Mouse (Mus musculus) liver (tissue): ENCODE results near the gene Ehd1.

ENCODE experiments used
- DNase-seq: peaks from one replicate; pipeline ENCODE4 v3.0.0-alpha.2; 2020; ENCODE audit warnings: mixed read lengths

Ehd1 gene

DNA sequence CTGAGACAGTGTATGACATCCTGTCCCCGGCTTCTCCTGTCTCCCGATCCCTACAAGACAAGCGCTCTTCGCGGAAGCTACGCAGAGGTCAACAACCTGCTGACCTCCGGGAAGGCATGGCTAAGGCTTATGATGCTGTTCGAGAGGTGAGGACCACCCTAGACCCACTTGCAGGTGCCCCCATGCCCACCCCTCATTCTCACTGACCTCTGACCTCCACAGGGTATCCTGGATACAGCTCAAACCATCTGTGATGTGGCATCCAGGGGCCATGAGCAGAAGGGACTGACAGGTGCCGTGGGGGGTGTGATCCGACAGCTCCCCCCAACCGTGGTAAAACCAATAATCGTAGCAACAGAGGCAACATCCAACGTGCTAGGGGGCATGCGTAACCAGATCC is 15.1 kb upstream of the Ehd1 start:
- DNase-seq = no peak

DNA sequence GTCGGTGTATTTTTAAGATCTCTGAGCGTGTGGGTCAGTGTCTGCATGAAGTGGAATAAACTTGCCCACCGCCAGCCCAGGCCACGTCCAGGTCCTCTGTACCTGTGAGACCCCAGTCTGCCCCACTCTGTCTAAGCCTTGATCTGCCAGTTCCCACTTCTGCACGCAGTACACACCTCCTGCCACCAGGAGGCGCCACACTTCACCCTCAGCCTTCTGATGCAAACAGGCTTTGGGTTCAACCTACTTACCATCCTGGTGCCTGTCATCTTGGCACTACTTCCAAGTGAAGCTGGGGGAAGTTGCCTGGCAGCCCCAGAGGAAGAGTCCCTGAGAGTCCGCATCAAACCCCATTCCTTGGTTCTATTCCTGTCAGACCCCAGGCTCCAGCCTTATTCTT is 14.3 kb upstream of the Ehd1 start:
- DNase-seq = peak; percentile 78

DNA sequence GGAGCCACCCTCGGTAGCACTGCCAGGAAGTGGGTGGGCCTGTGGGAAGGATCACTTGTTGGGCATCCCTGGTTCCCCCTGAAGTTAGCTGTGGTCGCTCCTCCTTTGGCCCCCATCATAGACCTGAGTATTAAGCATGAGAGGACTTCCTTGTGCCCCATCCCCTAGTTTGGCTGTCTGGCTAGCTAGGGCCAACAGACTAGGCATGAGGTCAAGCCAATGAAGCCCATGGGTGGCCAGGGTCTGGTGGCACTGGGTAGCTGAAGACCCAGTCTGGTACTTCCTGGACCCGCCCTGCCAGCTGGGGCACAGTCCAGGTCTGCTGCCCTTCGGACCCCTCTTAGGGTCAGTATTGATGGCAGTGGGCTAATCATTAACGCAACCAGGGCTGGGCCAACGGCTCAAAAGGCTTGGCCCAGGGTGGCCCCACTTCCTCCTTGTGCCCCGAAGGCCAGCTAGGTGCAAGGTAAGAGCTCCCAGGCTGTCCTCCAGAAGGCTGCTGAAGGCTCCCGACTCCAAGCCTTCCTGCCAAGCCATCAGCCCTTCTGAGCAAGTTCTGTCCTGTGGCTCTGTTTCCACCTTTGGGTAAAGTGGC is 13.6 kb upstream of the Ehd1 start:
- DNase-seq = peak; percentile 52

DNA sequence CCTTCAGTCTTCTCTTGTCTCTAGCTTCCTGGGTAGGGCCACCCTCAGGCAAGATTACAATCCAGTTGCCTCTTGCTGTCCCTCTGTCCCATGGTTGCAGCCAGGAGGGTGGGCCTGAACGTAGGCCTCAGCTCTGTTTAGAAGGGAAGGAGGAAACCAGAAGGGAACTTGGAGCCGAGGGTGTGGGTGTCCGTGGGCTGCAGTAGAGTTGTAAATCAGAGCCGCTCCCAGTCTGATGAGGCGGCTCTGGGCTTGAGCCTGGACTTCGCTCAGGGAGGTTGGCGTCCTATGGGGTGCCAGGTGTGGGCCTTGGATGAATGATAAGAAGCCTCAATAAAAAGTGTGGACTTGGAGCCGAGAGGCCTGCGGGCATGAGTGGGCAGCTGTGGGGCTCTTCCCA is 12.3 kb upstream of the Ehd1 start:
- DNase-seq = no peak

DNA sequence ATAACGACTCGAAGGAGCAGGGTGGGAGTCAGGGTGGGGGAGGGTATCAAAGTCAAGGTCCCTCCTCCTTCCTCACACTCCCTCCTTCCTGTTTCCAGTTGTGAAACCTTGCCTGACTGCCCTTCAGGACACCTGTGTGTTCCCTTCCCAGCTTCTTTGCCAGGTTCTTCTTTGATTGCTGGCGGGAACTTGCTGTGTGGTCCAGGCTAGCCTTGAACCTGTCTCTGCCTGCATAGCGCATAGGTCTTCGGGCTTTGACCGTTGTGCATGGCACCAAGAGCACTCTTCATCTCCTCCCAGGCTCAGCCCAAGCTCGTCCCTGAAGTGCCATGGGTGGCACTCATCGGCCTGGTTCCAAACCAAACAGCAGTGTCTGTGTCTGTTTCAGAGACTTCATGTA is 11.6 kb upstream of the Ehd1 start:
- DNase-seq = no peak

DNA sequence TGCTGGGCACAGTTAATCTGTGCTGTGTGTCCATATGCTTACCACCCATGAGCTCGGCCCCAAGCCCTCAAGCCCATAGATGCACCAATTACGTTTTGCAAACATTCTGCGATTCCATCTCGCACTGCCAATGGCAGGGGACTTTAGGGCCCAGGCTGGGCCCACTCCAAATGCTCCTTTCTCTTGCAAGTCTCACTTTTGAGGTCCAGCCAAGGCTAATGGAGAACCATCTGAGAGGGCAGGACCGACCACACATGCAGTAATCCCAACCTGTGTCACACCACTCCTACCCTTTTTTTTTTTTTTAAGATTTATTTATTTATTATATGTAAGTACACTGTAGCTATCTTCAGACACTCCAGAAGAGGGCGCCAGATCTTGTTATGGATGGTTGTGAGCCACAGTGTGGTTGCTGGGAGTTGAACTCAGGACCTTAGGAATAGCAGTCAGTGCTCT is 10.8 kb upstream of the Ehd1 start:
- no peak for DNase-seq

DNA sequence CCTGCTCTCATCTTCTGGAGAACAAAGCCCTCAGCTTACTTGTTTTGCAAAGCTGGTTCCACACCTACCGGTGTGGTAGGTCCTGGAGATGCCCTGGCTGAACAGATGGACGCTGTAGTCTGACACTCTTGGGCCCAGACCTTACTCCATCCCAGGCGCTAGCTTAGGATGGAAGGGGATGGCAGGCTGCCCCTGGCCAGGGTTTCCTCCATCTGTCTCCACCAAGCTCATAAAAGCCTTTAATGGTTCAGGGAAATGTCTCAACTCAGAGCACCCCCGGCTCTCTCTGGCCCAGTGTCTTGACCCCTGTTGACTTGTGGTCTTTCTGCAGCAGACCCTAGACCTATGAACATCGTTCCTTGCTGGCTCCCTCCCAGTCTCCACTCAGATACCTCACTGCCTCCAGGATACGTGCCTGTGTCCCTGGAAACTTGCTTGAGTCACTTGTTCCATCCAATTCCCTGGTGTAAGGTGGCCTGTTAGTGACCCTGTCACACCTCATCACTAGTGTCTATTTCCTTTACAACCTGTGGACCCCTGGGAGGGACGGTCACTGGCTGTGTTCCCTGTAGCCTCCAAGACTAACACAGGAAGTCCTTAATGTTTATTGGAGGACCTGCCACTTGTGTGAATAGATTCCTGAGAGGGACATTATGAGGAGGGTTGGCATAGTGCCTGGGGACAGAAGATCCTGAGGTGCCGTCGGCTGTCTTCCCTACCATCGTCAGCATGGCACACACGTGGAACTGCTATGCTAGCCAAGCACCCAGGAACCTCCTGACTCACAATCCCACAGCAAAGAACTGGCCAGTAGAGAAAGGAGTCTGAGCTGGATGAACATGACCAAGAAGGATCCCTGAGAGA is 9.0 kb upstream of the Ehd1 start:
- no peak for DNase-seq

DNA sequence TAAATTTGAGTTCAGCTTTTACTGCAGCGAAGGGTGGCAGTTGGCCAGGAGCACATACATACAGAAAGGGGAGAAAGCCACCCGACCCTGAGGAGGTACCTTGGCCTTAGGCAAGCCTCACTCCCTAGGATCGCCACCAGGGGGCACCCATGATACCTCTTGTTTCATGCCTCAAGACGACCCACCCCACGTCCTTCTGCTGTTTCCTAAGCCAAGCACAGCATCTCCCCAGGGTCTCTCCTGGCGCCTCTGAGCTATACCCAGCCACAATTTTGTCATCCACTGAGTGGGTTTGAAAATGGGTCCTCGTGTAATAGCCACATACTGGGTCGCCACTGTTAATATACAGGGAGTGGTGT is 8.4 kb upstream of the Ehd1 start:
- peak; percentile 89 for DNase-seq

DNA sequence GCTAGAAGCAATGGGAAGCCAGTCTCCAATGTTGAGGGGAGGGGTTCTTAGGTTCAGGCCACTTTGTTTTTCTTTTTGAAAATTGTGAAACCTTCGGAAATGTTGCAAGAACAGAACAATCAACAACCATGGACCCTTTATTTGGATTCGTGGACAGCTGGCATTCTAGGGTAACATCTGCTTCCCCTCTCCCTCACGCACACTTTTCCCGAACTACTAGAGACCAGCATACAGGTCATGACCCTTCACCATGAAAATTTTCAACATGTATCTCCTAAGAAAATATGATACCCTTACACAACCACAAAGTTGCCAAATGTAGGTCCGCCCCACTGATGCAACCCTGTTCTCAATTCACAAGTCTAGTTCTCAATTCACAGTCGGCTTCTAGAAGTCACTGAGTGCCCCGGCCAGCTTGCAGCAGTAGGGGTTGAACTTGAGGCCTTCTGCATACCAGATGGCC is 7.8 kb upstream of the Ehd1 start:
- DNase-seq = no peak

DNA sequence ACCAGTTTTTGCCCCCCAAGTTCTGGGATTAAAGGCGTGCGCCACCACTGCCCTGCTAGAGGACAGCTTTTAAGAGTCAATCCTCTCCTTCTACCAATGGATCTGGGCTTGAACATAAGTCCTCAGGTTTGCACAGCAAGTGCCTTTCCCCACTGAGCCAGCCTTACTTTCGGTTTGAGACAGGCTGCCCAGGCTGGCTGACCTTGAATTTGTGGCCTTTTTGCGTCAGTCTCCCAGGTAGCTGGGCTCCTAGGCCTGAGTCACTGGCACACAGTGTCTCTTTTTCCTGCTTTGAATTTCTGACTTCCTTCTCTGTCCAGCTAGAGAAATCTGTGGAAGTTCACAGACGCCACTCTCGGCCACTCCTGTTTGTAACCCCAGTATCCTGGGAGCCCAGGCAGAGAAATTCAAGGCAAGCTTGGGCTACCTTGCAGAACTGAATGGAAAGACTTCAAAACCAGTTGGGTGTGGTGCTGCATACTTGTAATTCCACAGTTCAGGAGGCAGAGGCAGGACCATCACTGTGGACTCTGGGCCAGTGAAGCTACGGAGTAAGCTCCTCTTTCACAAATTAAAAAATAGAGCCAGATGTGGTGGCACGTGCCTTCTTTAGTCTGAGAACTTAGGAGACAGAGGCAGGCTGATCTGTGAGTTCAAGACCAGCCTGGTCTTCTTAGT is 6.6 kb upstream of the Ehd1 start:
- no peak for DNase-seq

DNA sequence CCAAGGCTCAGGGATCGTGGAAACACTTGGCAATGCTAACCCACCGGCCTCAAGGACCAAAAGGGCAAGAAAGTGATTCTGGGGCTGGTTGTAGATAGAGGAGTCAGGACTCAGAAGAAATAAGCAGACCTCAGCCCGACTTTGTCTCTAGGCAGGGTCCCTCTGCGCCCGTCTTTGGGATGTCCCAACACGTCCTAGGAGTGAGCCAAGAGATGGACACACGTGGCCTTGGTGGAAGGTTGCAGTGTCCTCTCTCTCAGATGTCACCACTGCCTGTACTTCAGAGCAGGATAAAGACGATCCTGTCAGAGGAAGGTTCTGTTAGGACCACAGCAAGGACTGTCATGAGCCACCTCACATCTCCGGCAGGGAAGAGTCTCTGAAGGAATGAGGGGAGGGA is 5.9 kb upstream of the Ehd1 start:
- no peak for DNase-seq

DNA sequence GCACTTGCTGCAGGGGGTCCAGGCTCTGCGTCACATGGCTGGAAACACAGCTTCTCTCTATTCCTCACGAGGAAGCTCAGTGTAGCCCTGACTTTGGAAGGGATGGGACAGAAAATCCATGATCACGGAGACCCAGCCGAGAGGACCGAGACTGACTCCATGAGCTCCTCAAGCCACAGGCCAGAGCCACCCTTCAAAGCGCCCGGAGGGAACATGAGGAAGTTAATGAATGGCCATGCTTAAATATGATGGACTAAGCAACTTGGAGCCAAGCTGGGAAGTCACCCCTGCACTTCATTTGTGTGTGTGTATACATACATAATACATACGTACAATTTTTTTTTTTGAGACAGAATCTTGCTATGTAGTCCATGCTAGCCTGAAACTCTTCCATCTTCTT is 5.3 kb upstream of the Ehd1 start:
- no peak for DNase-seq

DNA sequence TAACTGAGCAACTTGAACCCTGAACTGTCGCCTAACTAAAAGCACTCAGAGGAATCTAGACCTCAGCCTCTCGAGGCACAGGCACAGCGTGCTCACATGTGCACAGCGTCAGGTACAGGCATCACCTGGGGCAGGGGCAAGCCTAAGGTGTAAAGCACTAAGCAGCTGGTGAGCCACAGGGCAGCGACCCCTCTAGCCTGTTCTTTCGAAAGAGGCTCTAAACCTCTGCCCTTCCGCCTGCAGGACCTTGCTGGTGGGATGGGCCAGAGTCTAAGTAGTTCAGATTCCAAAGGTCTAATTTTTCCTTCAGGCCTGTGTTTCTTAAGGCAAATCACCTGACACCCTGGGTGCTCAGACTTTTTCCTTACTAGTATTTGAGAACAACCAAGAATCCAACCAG is 4.5 kb upstream of the Ehd1 start:
- DNase-seq = no peak

DNA sequence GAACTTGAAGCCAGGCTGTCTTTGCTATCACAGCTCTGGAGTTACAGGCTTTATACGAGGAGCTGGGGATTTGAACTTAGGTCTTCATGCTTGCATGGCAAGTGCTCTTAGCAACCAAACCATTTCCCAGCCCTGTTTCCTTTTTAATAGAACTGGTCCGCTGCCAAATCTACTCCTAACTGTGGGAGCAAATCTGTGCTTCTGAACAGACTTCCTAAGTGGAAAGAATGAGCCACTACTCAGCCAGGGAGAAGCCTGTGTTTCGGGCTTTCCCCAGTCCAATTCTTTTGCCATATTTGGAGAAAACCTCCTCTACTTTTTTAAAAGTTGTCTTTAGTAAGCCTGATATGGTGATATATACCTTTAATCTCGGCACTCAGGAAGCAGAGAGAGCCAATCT is 3.8 kb upstream of the Ehd1 start:
- DNase-seq = no peak

DNA sequence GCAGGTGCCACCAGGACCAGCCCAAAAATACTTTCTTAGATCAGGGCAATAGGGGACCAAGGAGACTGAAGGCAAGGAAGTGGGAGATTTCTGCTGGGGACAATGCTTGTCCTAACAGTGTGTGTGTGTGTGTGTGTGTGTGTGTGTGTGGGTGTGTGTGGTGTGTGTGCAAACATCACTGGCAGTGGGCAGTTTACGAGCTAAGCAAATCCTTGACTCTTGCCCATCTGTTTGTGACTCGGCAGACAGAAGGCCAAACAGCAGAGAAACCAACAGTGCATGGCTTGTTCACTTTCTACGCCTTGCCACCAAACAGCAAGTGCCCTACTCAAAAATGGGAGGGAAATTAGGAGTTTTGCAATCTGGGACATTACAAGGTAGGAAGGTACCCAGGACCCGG is 2.9 kb upstream of the Ehd1 start:
- DNase-seq = no peak

DNA sequence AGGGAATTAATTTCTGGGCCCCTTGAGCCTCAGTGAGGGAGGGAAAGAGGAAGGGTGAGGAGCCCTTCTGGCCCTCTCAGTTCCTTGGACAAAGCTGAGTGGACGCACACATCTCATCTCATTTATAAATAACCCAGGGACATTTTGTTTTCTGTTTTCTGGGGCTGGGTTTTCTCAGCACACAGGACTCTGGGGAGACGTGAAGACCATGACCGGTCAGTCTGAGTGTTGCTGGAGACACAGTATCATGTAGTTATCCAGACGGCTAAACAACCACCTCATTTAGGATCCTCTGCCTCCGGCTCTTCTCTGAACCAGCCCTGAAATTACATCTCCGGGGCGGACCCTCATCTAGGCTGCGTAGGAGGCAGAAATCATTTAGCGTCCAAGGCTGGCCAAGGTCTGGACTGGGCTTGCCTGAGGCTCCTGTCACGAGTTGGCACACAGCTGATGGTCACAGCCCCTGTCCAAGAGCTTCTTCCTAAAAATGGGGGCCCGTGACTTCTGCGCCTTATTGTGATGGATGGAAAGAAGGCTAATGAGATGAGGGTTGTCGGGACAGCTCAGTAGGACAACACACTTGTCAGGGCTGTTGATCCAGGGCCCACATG is 2.4 kb upstream of the Ehd1 start:
- no peak for DNase-seq

DNA sequence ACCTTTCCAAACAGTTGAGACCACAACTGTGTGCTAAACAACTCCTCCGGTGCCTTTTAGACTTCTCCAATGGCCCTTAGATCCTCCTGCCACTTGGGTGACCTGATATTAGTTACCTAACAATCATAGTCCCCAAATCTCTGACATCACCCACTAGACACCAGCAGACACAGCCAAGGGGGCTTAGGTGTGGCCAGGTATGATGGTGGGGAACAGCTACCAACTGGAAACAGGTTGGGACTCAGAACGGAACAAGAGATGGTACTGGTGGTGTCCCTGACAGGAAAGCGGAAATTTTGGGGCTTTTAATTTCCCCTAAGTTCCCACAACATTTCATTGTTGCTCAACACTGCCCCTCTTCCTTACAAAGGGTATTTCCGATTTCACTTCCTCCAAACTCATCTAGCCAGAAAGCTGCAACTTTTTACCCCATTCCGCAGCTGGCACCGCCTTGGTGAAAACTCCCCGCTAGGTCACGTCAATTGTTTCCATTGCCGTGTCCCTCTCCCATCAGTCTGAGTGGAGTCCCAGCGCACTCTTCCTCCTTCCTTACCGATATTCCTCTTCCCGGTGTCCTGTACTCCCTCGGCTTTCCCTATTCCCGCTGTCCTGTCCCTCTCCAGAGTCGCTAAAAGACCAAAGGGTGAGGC is 660 bp upstream of the Ehd1 start:
- DNase-seq = no peak

DNA sequence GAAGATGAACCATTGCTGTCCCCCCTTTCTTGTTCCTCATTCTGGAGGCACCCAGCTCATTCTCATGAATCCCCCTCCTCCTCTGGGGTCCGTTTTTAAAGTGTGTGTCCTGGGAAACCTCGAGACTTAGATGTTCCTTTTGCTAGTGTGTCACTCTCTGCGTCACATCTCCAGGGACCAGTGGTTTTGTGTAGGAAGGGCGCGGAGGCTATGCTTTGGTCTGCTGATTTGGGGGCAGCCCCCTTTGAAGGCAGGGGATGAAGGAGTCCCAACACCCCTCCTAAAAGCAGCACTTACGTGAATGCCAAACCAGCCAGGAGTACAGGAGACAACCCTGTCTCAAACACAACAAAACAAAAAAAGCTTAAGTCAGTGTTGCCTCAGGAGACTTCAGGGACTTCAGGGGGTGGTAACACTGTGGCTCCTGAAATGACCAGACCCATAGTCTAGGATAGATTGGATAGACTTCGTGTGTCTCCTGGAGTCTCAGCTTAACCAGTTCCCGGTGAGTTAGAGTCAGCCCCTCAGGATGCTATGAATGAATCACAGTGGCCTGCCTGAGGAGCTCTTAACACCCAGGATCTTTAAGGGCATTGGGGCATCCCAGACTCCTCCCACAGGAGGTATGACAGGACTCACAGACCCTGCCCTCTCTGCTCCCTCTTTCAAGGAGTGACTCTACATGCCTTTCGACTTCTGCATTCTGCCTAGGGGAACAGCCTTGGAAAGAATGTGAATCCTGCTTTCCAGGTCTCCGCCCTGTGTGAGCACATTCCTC is 1.3 kb downstream of the Ehd1 start:
- DNase-seq = peak; percentile 74

DNA sequence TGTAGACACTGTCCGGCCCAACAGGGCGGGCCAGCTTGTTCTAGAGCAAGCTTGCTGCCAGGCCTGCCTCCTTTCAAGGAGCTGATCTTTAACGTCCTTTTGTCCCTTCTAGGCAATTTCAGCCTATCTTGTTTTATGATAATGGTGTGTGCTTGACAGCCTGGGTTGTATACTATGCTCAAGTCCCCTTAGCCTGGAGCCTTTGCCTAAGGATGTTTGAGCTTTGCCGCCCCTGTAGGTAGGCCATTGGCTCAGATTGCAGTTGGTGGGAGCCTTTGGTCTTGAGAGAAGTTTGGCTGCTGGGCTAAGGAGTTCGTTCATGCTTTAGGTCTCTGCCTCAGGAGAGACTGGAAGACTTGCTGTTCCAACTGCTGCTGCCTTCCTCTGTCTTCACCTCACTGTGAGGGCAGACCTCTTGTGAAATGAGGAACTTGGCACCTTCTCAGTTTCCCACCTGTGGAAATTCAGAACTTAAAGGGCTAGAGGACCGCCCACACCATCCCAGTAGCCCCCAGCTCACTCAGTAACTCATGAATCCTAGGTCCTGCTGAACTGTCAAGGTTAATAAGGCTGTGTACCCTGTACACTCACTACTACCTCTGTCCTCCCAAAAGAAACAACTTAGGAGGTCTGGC is 2.0 kb downstream of the Ehd1 start:
- DNase-seq = no peak

DNA sequence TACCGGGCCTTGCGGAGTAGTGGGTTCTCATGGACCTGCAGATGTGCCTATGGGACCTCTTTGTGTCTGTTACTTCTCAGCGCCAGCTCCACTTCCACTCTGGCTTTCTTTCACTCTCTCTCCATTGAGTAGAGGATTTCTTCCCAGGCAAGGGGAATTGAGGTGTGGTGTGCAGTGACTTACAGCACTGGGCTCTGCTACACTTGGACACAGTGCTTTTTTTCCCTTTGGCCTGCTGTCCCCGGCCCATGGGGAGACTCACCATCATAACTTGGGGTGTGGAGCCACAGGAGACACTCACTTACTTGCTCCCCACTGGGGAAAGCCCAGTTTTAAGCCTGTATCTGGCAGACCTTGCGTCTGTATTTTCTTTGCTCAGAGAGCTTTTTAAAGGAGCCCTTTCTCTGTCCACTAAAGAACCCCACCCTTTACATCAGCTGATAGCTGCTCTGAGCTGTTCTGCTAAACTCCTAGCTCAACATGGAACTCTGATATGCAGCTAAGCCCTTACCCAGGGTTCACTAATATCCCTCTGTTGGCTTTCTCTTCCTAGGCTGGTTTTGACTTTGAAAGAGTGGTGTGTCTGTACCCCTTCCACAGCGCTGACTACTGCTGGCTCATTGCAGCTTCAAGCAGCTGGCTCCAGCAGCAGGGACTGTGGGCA is 3.1 kb downstream of the Ehd1 start:
- no peak for DNase-seq

DNA sequence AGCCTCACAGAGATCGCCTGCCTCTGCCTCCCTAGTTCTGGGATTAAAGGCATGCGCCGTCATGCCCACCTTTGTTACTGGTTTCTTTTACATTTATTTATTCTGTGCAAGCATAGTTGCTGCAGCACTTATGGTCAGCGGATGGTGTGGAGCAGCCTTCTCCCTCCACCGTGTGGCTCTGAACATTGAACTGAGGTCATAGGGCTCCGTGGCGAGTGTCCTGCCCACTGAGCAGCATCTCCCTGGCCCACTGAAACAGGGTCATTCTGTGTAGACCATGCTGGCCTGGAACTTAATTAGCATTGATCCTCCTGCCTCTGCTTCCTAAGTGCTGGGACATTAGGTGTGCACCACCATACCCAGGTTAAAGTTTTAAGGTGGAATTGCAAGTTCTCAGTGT is 4.0 kb downstream of the Ehd1 start:
- DNase-seq = no peak
